Mouse (Mus musculus) heart, postnatal 0 days (tissue): Measurements from ENCODE around the gene Serinc5.

Source experiments
- CTCF ChIP-seq: IDR thresholded peaks from 2 replicates; pipeline ENCODE4 v1.5.1; 2016; ENCODE audit warnings: antibody characterized with exemption, control low read depth, low read depth
- EP300 ChIP-seq: IDR thresholded peaks from 2 replicates; pipeline ENCODE4 v1.6.1; 2016; ENCODE audit warnings: antibody characterized with exemption, low read depth

DNA sequence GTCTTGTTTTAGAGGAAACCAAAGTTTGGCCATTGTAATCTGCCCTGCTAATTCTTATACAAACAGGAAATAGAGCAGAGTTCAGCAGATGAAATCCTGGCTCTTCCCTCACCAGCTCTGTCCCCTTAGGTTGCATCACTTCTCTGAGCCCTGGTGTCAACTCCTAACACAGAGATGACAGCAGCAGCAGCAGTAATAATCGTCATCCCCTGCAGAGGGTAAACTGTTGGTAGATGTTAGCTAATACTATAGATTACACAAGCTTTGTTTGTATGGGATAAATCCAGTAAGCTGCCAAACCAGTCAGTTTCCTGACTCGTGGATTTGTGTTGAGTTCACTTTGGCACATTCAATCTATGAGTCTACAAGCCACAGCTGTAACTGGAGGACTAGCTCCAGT, 40.1 kb downstream of the Serinc5 start:
- TF ChIP-seq EP300: no peak
- TF ChIP-seq CTCF: no peak
